Mouse (Mus musculus) intestine, embryonic 14.5 days (tissue): ENCODE data around the gene Rnf227. TPM values are rescaled to one million over a fixed set of nuclear protein-coding genes. Genes with fewer than 3 reads are reported as not detected.

Experiments used
- polyA plus RNA-seq: library from polyadenylated mRNA; unstranded; fragments of >200 nt; fragmentation: Nextera tagmentation; extraction: Ambion mirVana; gene quantifications from 2 replicates; pipeline ENCODE4 v1.2.1, GENCODE M21; 2014

Gene Rnf227
- polyA plus RNA-seq, 1 experiment from 2014 or later, result 13.2 TPM

Other genes with a start within 250 kb of the Rnf227 start
- 10.5 and 13.4 TPM in 2 replicates for gene Per1, start 245.2 kb upstream of the Rnf227 start, polyA plus RNA-seq
- gene Hes7, start 220.1 kb upstream of the Rnf227 start, polyA plus RNA-seq, result 0.28 and 0.32 TPM in 2 replicates
- gene 9130213A22Rik, start 217.9 kb upstream of the Rnf227 start, polyA plus RNA-seq, result 0.19 and 0.30 TPM in 2 replicates
- 0.18 and 0.71 TPM in 2 replicates for gene Aloxe3, start 214.6 kb upstream of the Rnf227 start, polyA plus RNA-seq
- 0.12 and 0.28 TPM in 2 replicates for gene Alox12b, start 183.5 kb upstream of the Rnf227 start, polyA plus RNA-seq
- gene Alox8, start 142.6 kb upstream of the Rnf227 start, polyA plus RNA-seq, result 0.13 and 0.15 TPM in 2 replicates
- gene Gucy2e, start 103.4 kb upstream of the Rnf227 start, polyA plus RNA-seq, result 0.01 TPM in 1 of 2 replicates, not detected in the other
- gene Cntrob, start 16.7 kb upstream of the Rnf227 start, polyA plus RNA-seq, result 15.5 and 17.4 TPM in 2 replicates
- 155 and 160 TPM in 2 replicates for gene Trappc1, start 16.5 kb upstream of the Rnf227 start, polyA plus RNA-seq
- 2.8 and 3.2 TPM in 2 replicates for gene Kcnab3, start 14.2 kb upstream of the Rnf227 start, polyA plus RNA-seq
- gene Chd3, start 28.9 kb downstream of the Rnf227 start, polyA plus RNA-seq, result 52.4 and 62.3 TPM in 2 replicates
- gene Naa38, start 55.0 kb downstream of the Rnf227 start, polyA plus RNA-seq, result 184 and 197 TPM in 2 replicates
- 23.3 and 23.8 TPM in 2 replicates for gene Cyb5d1, start 55.2 kb downstream of the Rnf227 start, polyA plus RNA-seq
- 34.8 and 38.4 TPM in 2 replicates for gene Tmem88, start 57.8 kb downstream of the Rnf227 start, polyA plus RNA-seq
- 29.1 and 29.6 TPM in 2 replicates for gene Kdm6b, start 73.2 kb downstream of the Rnf227 start, polyA plus RNA-seq
- gene Dnah2, start 208.6 kb downstream of the Rnf227 start, polyA plus RNA-seq, result 0.98 and 1.9 TPM in 2 replicates
- 4.0 and 4.9 TPM in 2 replicates for gene Efnb3, start 219.7 kb downstream of the Rnf227 start, polyA plus RNA-seq
- 26.8 and 31.8 TPM in 2 replicates for gene Wrap53, start 239.8 kb downstream of the Rnf227 start, polyA plus RNA-seq
- gene Trp53, start 239.9 kb downstream of the Rnf227 start, polyA plus RNA-seq, result 176 and 192 TPM in 2 replicates